Mouse (Mus musculus): Measurements from ENCODE around the gene Hdac9. TPM values are rescaled to one million over a fixed set of nuclear protein-coding genes. Genes with fewer than 3 reads are reported as not detected.
"Not testable (repeated sequence)": the region's sequence is repeated elsewhere in the genome, so short reads cannot be mapped to it uniquely, and the experiment has no call there.

Hdac9 gene
- polyA plus RNA-seq, 1 experiment from 2014 or later, result 1.6 TPM

DNA sequence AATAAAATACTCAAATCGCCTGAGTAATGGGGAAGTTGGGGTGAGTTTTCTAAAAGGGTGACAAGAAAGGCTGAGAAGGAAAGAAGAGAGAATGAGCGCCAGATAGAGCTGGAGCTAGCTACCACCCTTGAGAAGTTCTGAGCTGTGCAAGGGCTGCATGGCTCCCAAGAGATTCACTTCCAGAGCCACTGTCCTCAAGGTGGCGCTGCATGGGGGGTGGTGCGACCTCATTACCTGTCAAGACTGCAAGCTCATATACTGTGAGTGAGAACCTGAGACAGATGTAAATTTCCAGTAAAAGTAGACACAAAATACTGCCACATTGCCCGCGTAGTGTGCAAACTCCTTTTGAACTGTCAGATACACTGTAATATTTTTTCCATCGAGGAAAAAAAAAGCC lies 865.8 kb downstream of the Hdac9 start:
- WGBS (ENCODE audit: insufficient replicate concordance), result 37% methylated on average over 7 of the region's 7 CpGs
- Histone ChIP-seq H3K36me3 (ENCODE audit: control insufficient read depth, insufficient read depth) (no peaks in the 10 kb centered on the region), H3K4me1 (ENCODE audit: control insufficient read depth, low read depth, low read length) (no peaks in the 10 kb centered on the region), H3K4me2 (ENCODE audit: low read depth, low read length) (no peak overlapping the region), H3K4me3 (ENCODE audit: low read depth, low read length) (no peak overlapping the region), H3K27ac (ENCODE audit: low read length) (no peak overlapping the region), H3K27me3 (ENCODE audit: control insufficient read depth, insufficient read depth, low read depth, low read length) (no peaks in the 10 kb centered on the region), H3K9ac (ENCODE audit: low read depth, low read length) (no peak overlapping the region), H3K9me3 (replicated peaks; ENCODE audit: control insufficient read depth, low read length) (no peaks in the 10 kb centered on the region)
- ATAC-seq (ENCODE audit: low read depth), result no peak

DNA sequence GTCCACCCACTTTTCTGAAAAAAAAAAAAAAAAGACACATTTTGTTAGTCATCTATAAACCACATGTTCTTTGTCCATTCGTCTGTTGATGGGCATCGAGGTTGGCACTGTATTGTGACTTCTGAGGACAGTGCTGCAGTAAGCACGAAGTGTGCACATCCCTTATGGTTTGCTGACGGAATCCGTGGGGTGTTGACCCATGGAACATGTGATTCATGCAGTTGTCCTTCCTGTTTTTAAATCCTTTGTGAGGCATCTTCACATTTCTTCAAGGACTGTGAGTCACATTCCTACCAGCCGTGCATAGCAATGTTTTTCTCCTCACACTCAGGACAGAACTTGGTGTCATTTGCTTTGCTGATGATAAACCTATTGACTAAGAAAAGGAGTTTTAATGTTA lies 875.9 kb downstream of the Hdac9 start:
- no peaks in the 10 kb centered on the region for H3K36me3 ChIP-seq (ENCODE audit: control insufficient read depth, insufficient read depth)
- H3K4me3 ChIP-seq (ENCODE audit: low read depth, low read length), result no peak overlapping the region
- H3K4me2 ChIP-seq (ENCODE audit: low read depth, low read length), result no peak overlapping the region
- WGBS (ENCODE audit: insufficient replicate concordance), result 56% methylated on average over 6 of the region's 6 CpGs
- no peaks in the 10 kb centered on the region for H3K9me3 ChIP-seq (replicated peaks; ENCODE audit: control insufficient read depth, low read length)
- no peak overlapping the region for H3K9ac ChIP-seq (ENCODE audit: low read depth, low read length)
- H3K27me3 ChIP-seq (ENCODE audit: control insufficient read depth, insufficient read depth, low read depth, low read length), result no peaks in the 10 kb centered on the region
- ATAC-seq (ENCODE audit: low read depth), result no peak
- H3K4me1 ChIP-seq (ENCODE audit: control insufficient read depth, low read depth, low read length), result no peaks in the 10 kb centered on the region
- no peak overlapping the region for H3K27ac ChIP-seq (ENCODE audit: low read length)

DNA sequence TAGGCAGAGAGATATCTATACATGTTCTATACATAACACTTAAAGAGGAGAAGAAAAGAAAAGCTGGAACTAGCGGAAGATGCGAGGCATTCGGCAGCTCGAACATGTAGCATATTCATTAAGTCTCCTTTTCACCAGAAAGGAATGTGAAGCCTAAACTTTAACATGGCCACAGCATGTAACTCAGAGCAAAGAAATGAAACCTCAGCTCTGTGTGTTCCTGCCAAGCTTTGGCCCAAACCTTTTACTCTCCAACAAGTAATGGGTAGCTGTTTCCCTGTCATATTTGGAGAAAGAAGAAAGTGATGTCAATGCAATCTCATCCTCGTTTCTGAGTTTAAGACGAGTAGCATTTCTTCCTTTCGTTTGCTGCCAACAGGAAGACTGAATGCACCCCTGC lies 876.8 kb downstream of the Hdac9 start:
- WGBS (ENCODE audit: insufficient replicate concordance), result 61% methylated on average over 7 of the region's 7 CpGs
- H3K9ac ChIP-seq (ENCODE audit: low read depth, low read length), result no peak overlapping the region
- H3K36me3 ChIP-seq (ENCODE audit: control insufficient read depth, insufficient read depth), result no peaks in the 10 kb centered on the region
- no peak overlapping the region for H3K4me3 ChIP-seq (ENCODE audit: low read depth, low read length)
- H3K4me1 ChIP-seq (ENCODE audit: control insufficient read depth, low read depth, low read length), result no peaks in the 10 kb centered on the region
- H3K27ac ChIP-seq (ENCODE audit: low read length), result no peak overlapping the region
- H3K27me3 ChIP-seq (ENCODE audit: control insufficient read depth, insufficient read depth, low read depth, low read length), result no peaks in the 10 kb centered on the region
- H3K4me2 ChIP-seq (ENCODE audit: low read depth, low read length), result no peak overlapping the region
- ATAC-seq (ENCODE audit: low read depth), result no peak
- H3K9me3 ChIP-seq (replicated peaks; ENCODE audit: control insufficient read depth, low read length), result no peaks in the 10 kb centered on the region

DNA sequence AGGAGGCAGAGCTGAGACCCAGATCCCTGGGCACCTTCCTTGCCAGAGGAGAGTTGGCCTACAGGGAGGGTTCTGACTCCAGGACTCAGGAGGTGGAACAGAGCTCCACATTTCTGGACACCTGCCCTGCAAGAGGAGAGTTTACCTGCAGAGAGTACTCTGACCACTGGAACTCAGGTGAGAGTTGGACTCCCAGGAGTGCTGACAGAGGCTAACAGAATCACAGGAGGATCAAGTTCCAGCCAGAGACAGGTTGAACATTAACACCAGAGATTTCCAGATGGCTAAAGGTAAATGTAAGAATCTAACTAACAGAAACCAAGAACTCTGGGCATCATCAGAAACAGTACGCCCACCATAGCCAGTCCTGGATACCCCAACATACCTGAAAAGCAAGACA lies 907.1 kb downstream of the Hdac9 start:
- WGBS (ENCODE audit: insufficient replicate concordance), result 63% methylated on average over 1 of the region's 1 CpGs
- H3K27ac ChIP-seq (ENCODE audit: low read length); ATAC-seq (ENCODE audit: low read depth): not testable (repeated sequence)

More for the DNA sequence above, 907.1 kb downstream of the Hdac9 start:
- H3K36me3 ChIP-seq (ENCODE audit: control insufficient read depth, insufficient read depth); H3K27me3 ChIP-seq (ENCODE audit: control insufficient read depth, insufficient read depth, low read depth, low read length); H3K9me3 ChIP-seq (replicated peaks; ENCODE audit: control insufficient read depth, low read length); H3K4me2 ChIP-seq (ENCODE audit: low read depth, low read length); H3K9ac ChIP-seq (ENCODE audit: low read depth, low read length); H3K4me3 ChIP-seq (ENCODE audit: low read depth, low read length); H3K4me1 ChIP-seq (ENCODE audit: control insufficient read depth, low read depth, low read length): not testable (repeated sequence)

Other genes starting within 250 kb of the Hdac9 start
- not detected in 2 replicates for gene Prps1l1, start 67.7 kb upstream of the Hdac9 start, polyA plus RNA-seq (2015; fragmentation: Nextera tagmentation; extraction: Ambion mirVana)
- gene Snx13, start 130.1 kb upstream of the Hdac9 start, polyA plus RNA-seq (2015; fragmentation: Nextera tagmentation; extraction: Ambion mirVana), result 8.6 TPM in 2 replicates

Data from liver, embryonic 16.5 days (tissue).